Mouse (Mus musculus) CH12.LX (cell line): Measurements from ENCODE around the gene Gabrr1. TPM values are rescaled to one million over a fixed set of nuclear protein-coding genes. Genes with fewer than 3 reads are reported as not detected.

Source experiments
- IRF4 ChIP-seq: IDR thresholded peaks from 2 replicates; pipeline ENCODE4 v1.6.1; 2014; ENCODE audit warnings: low read depth, mild to moderate bottlenecking, inconsistent platforms, low read length, improper control_type of control experiment
- USF2 ChIP-seq: conservative IDR thresholded peaks from 2 replicates; pipeline ENCODE4 v1.6.1; 2011; ENCODE audit warnings: low read depth, low read length, improper control_type of control experiment
- polyA plus RNA-seq: library from polyadenylated mRNA; unstranded; fragments of >175 nt; gene quantifications from 2 replicates; pipeline ENCODE4 v1.2.1, GENCODE M21; 2012; ENCODE audit warnings: low read depth; ENCODE audit not compliant: insufficient read length
- total RNA-seq, 2 experiments: library from RNA; depleted of rRNA; stranded (reverse); fragments of 300-350 nt in 1 of 2; fragments of >200 nt in 1 of 2; gene quantifications; 2 replicates each; pipeline ENCODE4 v1.2.3; 2012 to 2014

Gene Gabrr1
- total and polyA plus RNA-seq, 3 experiments: 43.3 to 114 (median 82.0) TPM

GRCm38 (mm10) chr4:33208881-33209841, 76.8 kb downstream of the Gabrr1 start, which contains the start of gene Srsf12 (continued):
- TF ChIP-seq USF2 (no peak), IRF4 (no peak)

Other genes starting within 250 kb of the Gabrr1 start
- 1.4 and 2.1 TPM in 2 replicates for gene Ankrd6, start 181.7 kb upstream of the Gabrr1 start, total RNA-seq (2012; rRNA removed)
- 1.3 TPM in 2 replicates for gene Ankrd6, start 181.7 kb upstream of the Gabrr1 start, total RNA-seq (2014; rRNA removed)
- gene Ankrd6, start 181.7 kb upstream of the Gabrr1 start, polyA plus RNA-seq: 1.5 and 1.6 TPM in 2 replicates
- 0.76 and 1.4 TPM in 2 replicates for gene Rragd, start 149.5 kb upstream of the Gabrr1 start, total RNA-seq (2012; rRNA removed)
- 0.46 and 0.49 TPM in 2 replicates for gene Rragd, start 149.5 kb upstream of the Gabrr1 start, total RNA-seq (2014; rRNA removed)
- 0.82 and 1.1 TPM in 2 replicates for gene Rragd, start 149.5 kb upstream of the Gabrr1 start, polyA plus RNA-seq
- 64.3 and 70.0 TPM in 2 replicates for gene Ube2j1, start 101.1 kb upstream of the Gabrr1 start, total RNA-seq (2012; rRNA removed)
- 122 and 131 TPM in 2 replicates for gene Ube2j1, start 101.1 kb upstream of the Gabrr1 start, total RNA-seq (2014; rRNA removed)
- gene Ube2j1, start 101.1 kb upstream of the Gabrr1 start, polyA plus RNA-seq: 93.0 and 103 TPM in 2 replicates
- gene Gabrr2, start 69.5 kb upstream of the Gabrr1 start, total RNA-seq (2012; rRNA removed): 0.17 and 0.42 TPM in 2 replicates
- not detected in 2 replicates for gene Gabrr2, start 69.5 kb upstream of the Gabrr1 start, total RNA-seq (2014; rRNA removed)
- 0.31 and 0.59 TPM in 2 replicates for gene Gabrr2, start 69.5 kb upstream of the Gabrr1 start, polyA plus RNA-seq
- gene Pm20d2, start 57.2 kb downstream of the Gabrr1 start, total RNA-seq (2012; rRNA removed): 0.55 and 0.59 TPM in 2 replicates
- gene Pm20d2, start 57.2 kb downstream of the Gabrr1 start, total RNA-seq (2014; rRNA removed): 0.22 and 0.32 TPM in 2 replicates
- 0.16 TPM in 1 of 2 replicates, not detected in the other for gene Pm20d2, start 57.2 kb downstream of the Gabrr1 start, polyA plus RNA-seq
- not detected in 2 replicates for gene Srsf12, start 76.5 kb downstream of the Gabrr1 start, total RNA-seq (2012; rRNA removed)
- gene Srsf12, start 76.5 kb downstream of the Gabrr1 start, total RNA-seq (2014; rRNA removed): not detected in 2 replicates
- gene Srsf12, start 76.5 kb downstream of the Gabrr1 start, polyA plus RNA-seq: not detected in 2 replicates
- 15.4 and 27.8 TPM in 2 replicates for gene Pnrc1, start 157.6 kb downstream of the Gabrr1 start, total RNA-seq (2012; rRNA removed)
- gene Pnrc1, start 157.6 kb downstream of the Gabrr1 start, total RNA-seq (2014; rRNA removed): 33.0 and 35.3 TPM in 2 replicates
- gene Pnrc1, start 157.6 kb downstream of the Gabrr1 start, polyA plus RNA-seq: 22.6 and 32.2 TPM in 2 replicates
- 12.5 and 14.4 TPM in 2 replicates for gene Rngtt, start 177.8 kb downstream of the Gabrr1 start, total RNA-seq (2012; rRNA removed)
- 16.9 and 22.1 TPM in 2 replicates for gene Rngtt, start 177.8 kb downstream of the Gabrr1 start, total RNA-seq (2014; rRNA removed)
- 20.1 and 20.5 TPM in 2 replicates for gene Rngtt, start 177.8 kb downstream of the Gabrr1 start, polyA plus RNA-seq